Mouse (Mus musculus): ENCODE results near the gene Pthlh.

Pthlh gene

GRCm38 (mm10) chr6:147263587-147264565 is at the start of gene Pthlh:
Gene Pthlh (minus strand): TSS chr6:147264183.
- peak; percentile 4 to 30 for DNase-seq (ENCODE audit: low spot score in 2 of 2)

- no peak for DNase-seq (ENCODE audit: low spot score in 2 of 2)
These were observed 49.3 kb upstream of the Pthlh start for GRCm38 (mm10) chr6:147313331-147313730.

- DNase-seq (ENCODE audit: low spot score in 2 of 2), result no peak
These were observed 46.5 kb upstream of the Pthlh start for GRCm38 (mm10) chr6:147310435-147310978.

DNA sequence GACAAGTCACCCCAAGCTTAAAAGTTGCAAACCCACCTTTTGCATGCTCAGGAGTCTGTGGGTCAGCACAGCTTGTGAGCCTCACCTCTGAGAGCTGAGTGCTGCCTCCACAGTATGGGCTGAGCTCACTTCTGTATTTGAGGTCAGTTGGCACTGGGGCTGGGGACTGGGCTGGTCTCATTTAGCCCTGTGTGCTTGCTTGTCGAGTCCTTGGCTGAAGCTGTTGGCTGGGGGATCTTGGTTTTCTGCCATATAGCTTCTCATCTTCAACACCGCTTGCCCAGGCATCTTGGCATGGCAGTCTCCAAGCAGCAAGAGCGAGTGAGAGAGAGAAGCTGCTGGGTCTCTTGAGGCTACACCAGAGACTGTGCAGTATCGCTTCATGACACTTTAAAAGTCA is 46.1 kb upstream of the Pthlh start:
- DNase-seq (ENCODE audit: low spot score in 2 of 2), result no peak

- peak in 1 of 2 experiments; percentile 27 for DNase-seq (ENCODE audit: low spot score in 2 of 2)
These were observed 40.3 kb upstream of the Pthlh start for GRCm38 (mm10) chr6:147304236-147304635.

DNA sequence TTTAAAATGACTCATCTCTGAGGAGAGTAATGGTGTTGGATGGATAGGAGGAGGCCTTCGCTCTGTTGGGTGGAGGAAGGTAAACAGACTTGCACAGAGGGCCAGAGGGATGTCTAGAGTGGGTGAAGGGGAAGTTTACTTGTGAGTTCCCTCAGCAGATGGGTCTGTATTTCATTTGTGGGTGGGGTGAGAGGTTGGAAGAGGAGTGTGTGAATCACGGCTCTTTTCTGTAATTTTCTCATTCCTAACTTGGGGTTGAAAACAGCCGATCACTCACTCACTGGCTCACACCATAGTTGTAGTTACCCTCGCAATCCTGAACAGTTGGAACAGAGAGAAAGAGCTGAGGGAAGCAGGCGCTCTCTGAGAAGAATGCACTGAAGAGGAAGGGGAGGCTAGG is 35.6 kb upstream of the Pthlh start:
- DNase-seq (ENCODE audit: low spot score in 2 of 2), result peak in 1 of 2 experiments; percentile 13

DNA sequence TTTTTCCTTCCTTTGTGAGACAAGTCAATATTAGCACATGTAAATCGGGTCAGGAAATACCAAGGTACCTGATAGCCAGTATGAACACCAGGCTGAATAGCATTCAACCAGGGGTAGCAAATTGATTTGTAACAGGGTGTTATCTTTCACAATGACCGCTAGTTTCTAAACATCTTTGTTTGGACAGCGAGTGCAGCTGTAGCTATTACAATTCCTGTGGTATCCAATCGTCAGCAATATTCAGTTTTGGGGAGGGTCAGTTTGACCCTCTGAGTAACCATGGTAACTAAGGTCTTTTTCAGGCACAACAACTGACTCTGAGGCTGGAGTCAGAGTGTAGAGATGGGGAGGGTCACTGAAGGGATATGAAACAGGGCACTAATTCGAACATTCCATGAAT is 15.3 kb upstream of the Pthlh start:
- DNase-seq (ENCODE audit: low spot score in 2 of 2), result no peak

GRCm38 (mm10) chr6:147268143-147268790 is 4.3 kb upstream of the Pthlh start:
- DNase-seq (ENCODE audit: low spot score in 2 of 2), result no peak

DNA sequence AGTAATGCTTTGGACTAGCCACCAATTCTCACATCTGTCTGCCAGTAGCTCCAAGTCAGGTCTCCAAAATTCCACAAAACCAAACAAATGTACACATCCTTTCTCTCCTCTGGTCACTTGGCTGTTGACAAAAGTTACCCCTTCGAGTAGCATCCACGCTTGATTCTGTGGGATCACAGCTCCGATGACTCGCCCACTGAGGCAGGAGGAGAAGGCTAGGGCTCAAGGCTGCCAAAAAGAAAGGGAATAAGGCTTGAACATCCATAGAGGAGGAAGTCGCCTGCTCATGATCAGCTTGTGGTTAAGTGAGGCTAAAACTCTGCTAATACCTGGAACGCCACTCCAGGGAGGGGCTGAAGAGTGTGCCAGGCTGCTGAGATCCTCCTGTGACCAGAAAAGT is 2.5 kb upstream of the Pthlh start:
- no peak for DNase-seq (ENCODE audit: low spot score in 2 of 2)

- DNase-seq (ENCODE audit: low spot score in 2 of 2), result no peak
These were observed 805 bp downstream of the Pthlh start for GRCm38 (mm10) chr6:147263178-147263577.

GRCm38 (mm10) chr6:147261616-147262015 is 2.4 kb downstream of the Pthlh start:
- DNase-seq (ENCODE audit: low spot score in 2 of 2), result no peak

DNA sequence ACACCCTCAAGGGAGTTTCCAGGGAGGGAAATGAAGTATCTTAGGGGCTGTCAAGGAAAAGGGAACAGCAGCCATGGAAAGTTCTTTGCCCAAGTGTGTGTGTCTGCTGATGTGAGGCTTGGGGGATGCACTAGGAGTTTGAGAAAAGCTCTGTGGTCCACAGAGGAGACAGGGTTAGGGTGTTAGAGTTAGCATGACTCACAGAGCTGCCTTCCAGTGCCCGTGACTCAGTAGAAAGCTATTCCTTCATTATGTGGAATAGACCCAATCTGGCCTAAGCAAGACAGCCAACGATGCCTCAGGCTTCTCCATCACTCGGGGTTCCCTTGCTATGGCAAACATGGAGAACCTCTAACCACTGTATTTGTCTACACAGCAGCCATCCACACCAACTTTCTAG is 3.2 kb downstream of the Pthlh start:
- no peak for DNase-seq (ENCODE audit: low spot score in 2 of 2)

GRCm38 (mm10) chr6:147247782-147248181 is 16.2 kb downstream of the Pthlh start:
- no peak for DNase-seq (ENCODE audit: low spot score in 2 of 2)

- no peak for DNase-seq (ENCODE audit: low spot score in 2 of 2)
These were observed 19.7 kb downstream of the Pthlh start for GRCm38 (mm10) chr6:147244294-147244693.

DNA sequence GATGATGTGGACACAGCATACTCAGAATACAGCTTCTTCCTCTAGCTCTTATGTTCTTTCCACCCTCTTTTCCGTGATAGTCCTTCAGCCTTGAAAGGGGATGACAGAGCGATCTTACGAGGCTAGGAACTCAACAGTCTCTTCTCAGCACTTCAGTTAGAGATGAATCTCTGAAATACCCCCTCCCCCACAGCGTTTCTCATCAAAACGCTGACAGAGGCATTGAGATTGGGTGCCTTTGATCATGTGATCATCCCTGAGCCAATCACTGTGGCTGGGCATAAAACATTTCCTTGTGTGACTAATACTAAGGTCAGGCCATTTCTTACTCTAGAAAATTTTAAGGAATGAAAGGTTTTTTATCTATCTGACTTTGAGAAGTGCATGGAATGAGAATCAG is 20.3 kb downstream of the Pthlh start:
- DNase-seq (ENCODE audit: low spot score in 2 of 2), result no peak

DNA sequence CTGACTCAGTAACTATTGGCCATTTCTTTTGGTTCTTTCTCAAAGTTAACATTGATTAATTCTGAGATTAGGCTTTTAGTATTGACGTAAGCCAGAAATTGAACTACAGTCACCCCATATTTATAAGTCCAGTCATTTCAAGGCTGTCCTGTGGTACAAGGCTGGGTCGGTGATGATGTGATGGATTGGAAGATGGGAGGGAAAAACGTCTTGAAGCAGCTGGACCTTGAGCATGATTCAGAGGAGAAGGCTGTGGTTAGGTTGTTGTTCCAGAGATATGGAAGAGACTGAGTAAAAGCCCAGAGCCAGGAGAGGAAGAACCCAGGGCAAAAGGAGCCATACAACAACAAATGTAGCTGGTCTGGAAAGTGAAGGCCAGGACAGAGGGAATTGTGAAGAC is 22.4 kb downstream of the Pthlh start:
- no peak for DNase-seq (ENCODE audit: low spot score in 2 of 2)

DNA sequence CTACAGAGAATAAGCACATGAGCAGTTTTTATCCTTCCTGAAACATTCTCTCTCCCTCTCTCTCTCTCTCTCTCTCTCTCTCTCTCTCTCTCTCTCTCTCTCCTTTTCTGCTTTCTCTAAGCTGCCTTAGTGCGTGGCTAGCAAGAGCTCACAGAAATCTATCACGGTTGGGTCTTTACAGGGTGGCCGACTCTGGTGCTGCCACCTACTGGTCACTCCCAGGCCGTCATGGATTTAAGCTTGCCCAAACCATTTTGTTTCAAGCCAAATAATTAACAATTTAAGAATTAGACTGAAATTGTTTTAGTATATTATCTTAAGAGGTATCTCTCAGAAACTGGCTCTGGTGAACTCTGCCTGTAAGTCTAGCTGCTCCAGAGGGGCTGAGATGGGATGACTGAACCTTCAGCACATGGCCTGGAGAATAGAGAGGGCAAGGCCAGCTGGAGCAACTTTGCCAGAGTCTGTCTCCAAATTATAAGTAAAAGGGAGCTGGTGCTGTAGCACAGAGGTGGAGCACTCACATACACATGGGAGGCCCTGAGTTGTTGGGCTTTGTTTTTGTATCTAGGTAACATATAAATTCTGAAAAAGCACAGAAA is 23.7 kb downstream of the Pthlh start:
- peak in 1 of 2 experiments; percentile 49 for DNase-seq (ENCODE audit: low spot score in 2 of 2)

- DNase-seq (ENCODE audit: low spot score in 2 of 2), result no peak
These were observed 37.3 kb downstream of the Pthlh start for GRCm38 (mm10) chr6:147226696-147227095.

GRCm38 (mm10) chr6:147219099-147219498 is 44.9 kb downstream of the Pthlh start:
- no peak for DNase-seq (ENCODE audit: low spot score in 2 of 2)

GRCm38 (mm10) chr6:147216156-147216555 is 47.8 kb downstream of the Pthlh start:
- DNase-seq (ENCODE audit: low spot score in 2 of 2), result no peak

DNA sequence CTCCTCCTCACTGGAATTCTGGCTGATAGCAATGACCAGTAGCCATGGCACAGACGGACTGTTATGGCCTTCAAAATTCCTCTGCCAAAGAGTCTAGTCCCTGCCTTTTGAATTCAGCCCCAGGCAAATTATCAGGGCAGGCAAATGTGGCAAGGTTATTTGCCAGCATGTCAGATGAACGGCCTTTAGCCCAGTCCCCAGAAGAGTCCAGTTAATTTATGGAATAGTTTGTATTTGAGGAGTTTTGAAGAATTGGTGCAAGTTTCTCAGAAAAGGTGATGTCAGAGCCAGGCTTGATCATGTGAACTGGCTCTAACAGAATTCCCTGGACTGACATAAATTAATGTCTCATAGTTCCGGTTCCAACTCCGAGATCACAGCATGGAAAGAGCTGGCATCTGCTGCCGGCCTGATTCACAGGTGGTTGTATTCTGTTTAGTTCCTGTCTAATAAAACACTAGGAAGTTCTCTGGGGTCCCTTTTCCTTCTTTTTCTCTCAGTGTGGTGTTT is 56.1 kb downstream of the Pthlh start:
- no peak for DNase-seq (ENCODE audit: low spot score in 2 of 2)

All from left cerebral cortex, adult 9 months (tissue).